Mouse (Mus musculus) intestine, embryonic 15.5 days (tissue): Measurements from ENCODE around the gene Hist2h2aa2. TPM values are rescaled to one million over a fixed set of nuclear protein-coding genes. Genes with fewer than 3 reads are reported as not detected.
A peak's percentile ranks its signal among the peaks of the same experiment; 100 is the strongest.
"Not testable (repeated sequence)": the region's sequence is repeated elsewhere in the genome, so short reads cannot be mapped to it uniquely, and the experiment has no call there.

Source experiments
- ATAC-seq: fragments of 200-750 bp; cut with Nextera tagmentation; 2 replicates; pipeline ENCODE4 v1.8.0; 2017; ENCODE audit warnings: moderate TSS enrichment, moderate library complexity
- H3K27ac ChIP-seq: fragments of 300-500 bp; sonication (generic); 2 replicates; pipeline ENCODE4 v1.5.1; 2015; ENCODE audit warnings: mild to moderate bottlenecking, inconsistent platforms
- H3K27me3 ChIP-seq: fragments of 300-500 bp; sonication (generic); replicated peaks from 2 replicates; pipeline ENCODE4 v1.6.1; 2015; ENCODE audit warnings: inconsistent platforms
- H3K36me3 ChIP-seq: fragments of 300-500 bp; sonication (generic); 2 replicates; pipeline ENCODE4 v1.6.1; 2015; ENCODE audit warnings: inconsistent platforms
- H3K4me1 ChIP-seq: fragments of 300-500 bp; sonication (generic); replicated peaks from 2 replicates; pipeline ENCODE4 v1.6.1; 2015; ENCODE audit warnings: inconsistent platforms
- H3K4me2 ChIP-seq: fragments of 300-500 bp; sonication (generic); replicated peaks from 2 replicates; pipeline ENCODE4 v1.6.1; 2015; ENCODE audit warnings: mild to moderate bottlenecking, inconsistent platforms
- H3K4me3 ChIP-seq: fragments of 300-500 bp; sonication (generic); replicated peaks from 2 replicates; pipeline ENCODE4 v1.5.1; 2015; ENCODE audit warnings: inconsistent platforms
- H3K9ac ChIP-seq: fragments of 300-500 bp; sonication (generic); 2 replicates; pipeline ENCODE4 v1.6.1; 2015; ENCODE audit warnings: inconsistent platforms
- H3K9me3 ChIP-seq: fragments of 300-500 bp; sonication (generic); 2 replicates; pipeline ENCODE4 v1.6.1; 2016; ENCODE audit warnings: inconsistent platforms
- WGBS: fragments of 180-500 bp; shearing (Covaris S2); methylation state at CpG from one replicate; pipeline ENCODE4 v1.1.7; 2015; 5-methylcytosine and 5-hydroxymethylcytosine counted together
- polyA plus RNA-seq: library from polyadenylated mRNA; unstranded; fragments of >200 nt; fragmentation: Nextera tagmentation; extraction: Ambion mirVana; gene quantifications from 2 replicates; pipeline ENCODE4 v1.2.1, GENCODE M21; 2015

Gene Hist2h2aa2
- polyA plus RNA-seq, 1 experiment from 2014 or later: 39.6 TPM

DNA sequence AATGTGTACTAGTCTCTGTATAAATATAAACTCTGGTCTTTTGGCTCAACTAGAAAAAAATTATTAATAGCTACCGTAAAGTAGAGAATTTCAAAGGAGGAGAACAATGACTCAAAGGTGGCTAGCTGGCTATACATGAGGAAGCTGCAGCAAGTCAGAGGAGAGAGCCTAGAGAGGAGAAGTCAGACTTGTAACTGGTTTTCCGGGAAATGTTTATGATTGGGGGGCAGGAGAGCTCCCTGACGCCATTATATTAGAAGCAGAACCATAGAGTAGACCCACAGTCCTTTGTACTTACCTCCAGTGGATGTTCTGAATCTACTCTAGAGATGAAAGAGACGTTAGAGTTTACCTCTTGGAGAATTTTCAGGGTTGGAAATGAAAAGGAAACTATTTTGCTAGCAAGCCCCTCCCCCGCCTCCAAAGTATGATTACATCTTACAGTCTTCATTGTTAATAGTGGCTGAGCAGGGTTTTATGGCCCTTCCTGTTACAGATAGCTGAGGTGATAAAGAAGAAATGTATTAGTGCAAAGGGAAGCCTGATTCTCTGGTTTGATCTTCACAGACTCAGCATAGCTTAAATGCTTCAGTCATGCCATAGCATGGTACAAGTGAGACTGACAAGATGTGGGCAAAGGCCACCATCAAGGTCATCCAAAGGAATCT is 16.0 kb upstream of the Hist2h2aa2 start:
- ATAC-seq: peak; percentile 72
- Histone ChIP-seq H3K4me1 (peaks cover 4% of the 10 kb centered on the region; the same call in 1 of the 2 replicates), H3K4me2 (peak overlapping the region; percentile 1), H3K9ac (no peak overlapping the region), H3K4me3 (no peak overlapping the region), H3K27me3 (no peaks in the 10 kb centered on the region), H3K36me3 (no peaks in the 10 kb centered on the region), H3K27ac (peak overlapping the region; percentile 20; the same call in 1 of the 2 replicates), H3K9me3 (no peaks in the 10 kb centered on the region)
- WGBS: 41% methylated on average over 5 of the region's 5 CpGs

DNA sequence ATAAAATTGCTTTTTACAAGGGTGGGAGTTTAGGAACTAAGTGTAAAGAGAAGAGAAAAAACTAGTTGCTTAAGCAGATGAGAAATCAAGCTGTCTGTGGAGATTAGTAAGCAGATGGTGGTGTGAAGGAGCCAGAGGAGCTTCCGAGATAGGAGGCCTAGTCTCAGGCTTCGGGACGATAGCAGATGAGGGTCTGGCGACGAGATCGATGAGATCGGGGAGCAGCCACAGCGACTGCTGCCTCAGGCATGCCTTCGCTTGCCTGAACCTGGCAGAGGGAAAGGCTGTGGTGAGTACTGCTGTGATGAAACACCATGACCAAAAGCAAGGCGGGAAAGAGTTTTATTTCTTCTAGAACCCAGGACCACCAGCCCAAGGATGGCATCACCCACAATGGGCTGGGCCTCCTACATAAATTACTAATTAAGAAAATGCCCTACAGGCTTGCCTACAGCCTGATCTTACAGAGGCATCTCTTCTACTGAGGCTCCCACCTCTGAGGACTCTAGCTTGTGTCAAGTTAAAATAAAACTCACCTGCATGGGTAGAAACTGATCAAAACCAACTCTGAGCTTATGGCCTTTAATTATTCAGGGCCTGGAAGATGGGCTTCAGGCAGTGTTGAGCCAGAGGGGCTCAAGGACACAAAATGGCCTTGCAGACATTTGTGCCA is 14.7 kb upstream of the Hist2h2aa2 start:
- no peaks in the 10 kb centered on the region for H3K36me3 ChIP-seq
- ATAC-seq: peak; percentile 44; the same call in 1 of the 2 replicates
- WGBS: 50% methylated on average over 10 of the region's 10 CpGs

DNA sequence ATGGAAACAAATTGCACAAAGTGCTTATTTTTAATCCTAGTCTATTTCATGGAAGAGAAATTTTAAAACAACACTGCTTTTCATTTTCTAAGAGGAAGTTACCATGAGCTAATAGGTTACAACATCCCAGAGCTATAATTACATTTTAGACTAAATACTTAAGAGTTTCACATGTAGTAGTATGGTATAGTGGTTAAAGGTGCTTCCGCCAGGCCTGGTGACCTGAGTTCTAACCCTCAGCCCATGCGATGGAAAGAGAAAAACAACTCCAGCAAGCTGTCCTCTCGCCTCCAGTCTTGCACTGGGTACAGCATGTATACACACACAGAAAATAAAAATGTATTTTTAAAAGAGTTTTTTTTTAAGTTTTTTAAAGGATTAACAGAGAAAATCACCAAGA is 11.7 kb upstream of the Hist2h2aa2 start:
- peaks cover 11% of the 10 kb centered on the region; the same call in 1 of the 2 replicates for H3K4me1 ChIP-seq
- no peaks in the 10 kb centered on the region for H3K36me3 ChIP-seq
- H3K9ac ChIP-seq: no peak overlapping the region
- no peaks in the 10 kb centered on the region for H3K27me3 ChIP-seq
- H3K4me3 ChIP-seq: no peak overlapping the region
- no peak for ATAC-seq
- 85% methylated on average over 3 of the region's 3 CpGs for WGBS
- H3K9me3 ChIP-seq: no peaks in the 10 kb centered on the region
- H3K27ac ChIP-seq: no peak overlapping the region
- H3K4me2 ChIP-seq: no peak overlapping the region

More for the DNA sequence above, 14.7 kb upstream of the Hist2h2aa2 start:
- Histone ChIP-seq H3K4me3 (no peak overlapping the region), H3K27ac (no peak overlapping the region), H3K27me3 (no peaks in the 10 kb centered on the region), H3K4me1 (peaks cover 9% of the 10 kb centered on the region; the same call in 1 of the 2 replicates), H3K9ac (no peak overlapping the region), H3K9me3 (no peaks in the 10 kb centered on the region), H3K4me2 (no peak overlapping the region)

DNA sequence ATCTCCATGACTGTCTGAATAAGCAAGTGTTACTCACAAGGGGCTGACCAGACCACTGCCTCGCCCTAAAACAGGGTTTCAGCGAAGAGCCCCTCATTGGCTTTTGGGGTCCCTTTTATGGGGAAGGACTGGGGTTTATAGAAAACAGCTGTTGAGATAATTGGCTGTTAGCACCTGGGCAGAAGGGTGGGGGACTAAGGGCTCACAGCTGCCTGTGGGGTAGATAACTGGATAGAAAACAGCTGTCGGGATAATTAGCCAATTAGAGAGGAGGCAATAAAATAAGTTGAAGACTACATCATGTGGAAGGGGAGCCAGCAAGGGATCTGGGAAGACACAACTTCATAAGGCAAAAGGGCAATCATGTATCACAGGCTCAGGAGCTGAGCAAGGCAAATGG is 10.8 kb upstream of the Hist2h2aa2 start:
- H3K4me2 ChIP-seq: no peak overlapping the region
- no peak overlapping the region for H3K9ac ChIP-seq
- H3K9me3 ChIP-seq: no peaks in the 10 kb centered on the region
- H3K36me3 ChIP-seq: no peaks in the 10 kb centered on the region
- no peaks in the 10 kb centered on the region for H3K27me3 ChIP-seq
- no peak for ATAC-seq
- WGBS: 61% methylated on average over 3 of the region's 3 CpGs
- no peak overlapping the region for H3K27ac ChIP-seq
- H3K4me3 ChIP-seq: no peak overlapping the region
- H3K4me1 ChIP-seq: peaks cover 9% of the 10 kb centered on the region; the same call in 1 of the 2 replicates

DNA sequence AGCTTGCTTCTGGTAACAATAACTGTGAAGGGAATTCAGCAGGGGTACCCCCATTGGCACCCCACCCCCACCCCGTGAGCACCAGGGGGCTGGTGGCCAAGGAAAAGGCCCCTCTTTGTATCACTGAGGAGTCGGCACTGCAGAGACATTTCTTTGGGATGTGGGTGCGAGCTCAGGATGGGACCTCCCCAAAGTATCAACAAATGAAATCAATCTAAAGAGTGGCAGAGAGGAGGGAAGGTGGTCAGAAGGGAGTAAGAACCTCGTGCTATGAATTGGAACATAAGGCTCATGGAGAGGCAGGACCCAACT is 8.9 kb upstream of the Hist2h2aa2 start:
- peak overlapping the region; percentile 56 for H3K4me2 ChIP-seq
- WGBS: 43% methylated on average over 4 of the region's 4 CpGs
- H3K9ac ChIP-seq: no peak overlapping the region
- no peak for ATAC-seq
- no peak overlapping the region for H3K27ac ChIP-seq
- H3K4me3 ChIP-seq: peak overlapping the region; percentile 0; the same call in 1 of the 2 replicates
- H3K36me3 ChIP-seq: no peaks in the 10 kb centered on the region
- peaks cover 13% of the 10 kb centered on the region for H3K4me1 ChIP-seq
- no peaks in the 10 kb centered on the region for H3K9me3 ChIP-seq
- H3K27me3 ChIP-seq: no peaks in the 10 kb centered on the region

DNA sequence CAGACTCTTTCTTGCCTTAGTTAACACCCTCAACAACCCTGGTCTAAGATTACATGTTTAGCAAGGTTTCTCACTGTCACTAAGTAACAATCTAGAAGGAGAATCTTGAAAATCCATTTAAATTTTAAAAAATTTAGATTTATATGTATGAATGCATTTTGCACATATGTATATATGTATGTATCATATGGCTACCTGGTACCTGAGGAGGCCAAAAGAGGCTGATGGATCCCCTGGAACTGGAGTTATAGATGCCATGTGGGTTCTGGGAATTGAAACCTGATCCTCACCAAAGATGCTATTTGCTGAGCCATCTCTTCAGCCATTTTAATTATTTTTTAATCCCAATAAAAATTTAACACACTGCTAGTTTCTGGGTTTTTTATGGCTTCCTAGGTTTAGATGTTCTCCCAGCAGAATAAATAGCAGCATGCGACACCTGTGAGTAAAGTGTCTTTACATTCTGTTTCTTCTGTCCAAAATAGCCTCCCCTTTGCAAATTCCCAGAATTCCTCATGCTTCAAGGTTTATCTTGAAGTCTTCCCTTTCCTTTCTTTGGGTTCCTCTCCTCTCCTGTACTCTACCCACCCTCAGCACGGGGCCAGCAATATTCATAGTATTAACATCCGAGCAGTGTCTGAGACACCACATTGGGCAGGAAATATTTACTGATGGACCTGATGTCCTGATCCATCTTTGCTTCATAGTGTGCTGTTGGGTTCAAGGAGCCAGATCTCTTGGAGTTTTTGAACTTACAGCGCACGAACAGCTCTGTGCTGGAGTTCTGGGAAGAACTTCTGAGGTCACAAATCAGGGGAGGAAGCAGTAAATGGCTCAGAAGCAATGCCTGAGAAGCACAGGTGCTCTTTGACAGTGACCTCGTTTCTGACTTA is 8.3 kb upstream of the Hist2h2aa2 start:
- peaks cover 18% of the 10 kb centered on the region for H3K4me1 ChIP-seq
- peak overlapping the region; percentile 43 for H3K4me3 ChIP-seq
- WGBS: 25% methylated on average over 6 of the region's 6 CpGs
- H3K4me2 ChIP-seq: peak overlapping the region; percentile 56
- no peaks in the 10 kb centered on the region for H3K9me3 ChIP-seq
- H3K9ac ChIP-seq: peak overlapping the region; percentile 45; the same call in 1 of the 2 replicates
- H3K27me3 ChIP-seq: no peaks in the 10 kb centered on the region
- no peak for ATAC-seq
- H3K27ac ChIP-seq: no peak overlapping the region
- H3K36me3 ChIP-seq: no peaks in the 10 kb centered on the region

DNA sequence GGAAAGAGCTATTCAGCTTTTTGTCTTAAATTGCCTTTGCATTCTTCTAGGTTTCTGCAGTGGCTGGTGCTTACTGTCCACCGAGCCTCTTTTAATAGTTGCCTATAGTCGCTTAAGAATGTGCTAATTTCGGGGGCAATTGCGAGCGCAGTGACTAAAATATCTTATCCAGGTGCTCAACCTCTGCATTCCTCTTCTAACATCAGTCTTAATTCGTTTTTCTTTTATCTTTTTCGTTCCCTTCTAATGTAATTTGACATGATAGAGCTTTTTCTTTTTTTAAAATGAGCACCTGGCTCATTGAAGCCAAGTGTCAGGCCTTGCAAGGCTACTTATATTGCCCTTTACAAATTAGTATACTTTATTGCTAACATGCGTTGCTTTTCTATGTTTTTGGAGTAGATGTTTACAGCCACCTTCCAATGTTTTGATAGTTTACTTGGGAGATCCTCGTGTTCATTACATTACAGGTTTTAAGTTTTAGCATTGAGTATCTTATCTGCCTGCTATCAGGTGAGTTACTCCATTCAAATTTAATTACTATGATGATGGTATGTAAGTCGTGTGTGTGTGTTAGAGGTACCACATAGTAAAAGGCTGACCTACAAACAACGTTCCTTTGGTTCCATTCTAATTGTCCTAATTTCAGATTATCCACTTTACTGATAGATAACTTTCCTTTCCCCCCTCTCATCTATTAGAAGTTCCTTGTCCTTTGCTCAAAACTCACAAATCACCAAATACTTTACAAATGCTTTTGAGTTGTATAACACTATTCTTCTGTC is 7.5 kb upstream of the Hist2h2aa2 start:
- H3K9ac ChIP-seq: peak overlapping the region; percentile 45
- H3K9me3 ChIP-seq: no peaks in the 10 kb centered on the region
- H3K27me3 ChIP-seq: no peaks in the 10 kb centered on the region
- H3K27ac ChIP-seq: peak overlapping the region; percentile 58; the same call in 1 of the 2 replicates
- H3K4me3 ChIP-seq: peak overlapping the region; percentile 43
- peak overlapping the region; percentile 56 for H3K4me2 ChIP-seq
- H3K4me1 ChIP-seq: peaks cover 18% of the 10 kb centered on the region
- no peaks in the 10 kb centered on the region for H3K36me3 ChIP-seq
- WGBS: 4% methylated on average over 11 of the region's 11 CpGs
- no peak for ATAC-seq

DNA sequence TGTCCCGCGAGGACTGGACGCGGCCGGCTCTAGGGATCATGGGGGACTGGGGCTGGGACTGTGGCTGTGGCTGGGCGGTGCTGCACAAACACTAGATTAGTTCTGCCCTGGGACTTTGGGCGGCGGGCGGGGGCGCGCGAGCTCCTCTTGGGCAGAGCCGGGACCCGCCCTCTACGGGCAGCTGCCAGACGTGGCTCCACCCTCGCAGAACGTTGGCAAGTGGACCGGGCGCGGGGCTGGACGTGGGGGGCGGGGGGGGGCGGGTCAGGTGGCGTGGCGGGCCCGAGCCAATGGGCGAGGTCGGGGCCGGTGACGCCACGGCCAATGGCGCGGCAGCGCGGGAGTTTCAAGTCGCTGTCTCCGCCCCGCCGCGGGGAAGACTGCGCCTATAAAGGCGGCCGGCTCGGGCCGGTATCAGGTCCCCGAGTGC is 6.4 kb upstream of the Hist2h2aa2 start, which contains the start of gene Hist2h3c1:
Gene Hist2h3c1, plus strand, starts transcription at position 259 of the 430 bp plus-strand sequence.
- Histone ChIP-seq H3K4me2 (peak within 1 kb of the TSS; percentile 56), H3K4me3 (peak within 1 kb of the TSS; percentile 43), H3K27ac (peak within 1 kb of the TSS; percentile 60; the same call in 1 of the 2 replicates), H3K4me1 (peaks cover 18% of the 10 kb centered on the region), H3K9ac (peak within 1 kb of the TSS; percentile 45)
- not testable (repeated sequence) for H3K27me3 ChIP-seq, H3K9me3 ChIP-seq, H3K36me3 ChIP-seq
- ATAC-seq: peak; percentile 93
- 0% methylated on average over 13 of the region's 47 CpGs for WGBS

DNA sequence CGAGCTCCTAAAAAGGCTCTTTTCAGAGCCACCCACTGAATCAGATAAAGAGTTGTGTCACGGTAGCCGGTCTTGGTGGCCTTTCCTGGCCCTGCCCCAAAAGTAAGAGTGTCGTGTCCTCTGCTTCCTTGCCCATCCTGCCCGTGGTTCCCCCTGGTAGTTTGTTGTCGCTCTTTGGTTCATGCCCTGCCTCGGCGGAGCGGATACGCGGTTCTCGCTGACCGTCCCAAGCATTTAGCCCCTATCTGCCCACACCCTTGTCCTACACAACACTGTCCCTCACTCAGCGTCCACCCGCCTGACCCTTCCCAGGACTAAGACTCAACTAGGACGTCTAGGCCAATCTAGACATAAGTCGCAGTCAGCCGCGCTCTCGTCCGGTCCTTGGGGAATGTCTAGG is 5.9 kb upstream of the Hist2h2aa2 start:
- H3K4me1 ChIP-seq: peaks cover 18% of the 10 kb centered on the region
- H3K27ac ChIP-seq: 0 out of 2 replicates have a peak overlapping the region, but pooled peaks have one; percentile 60
- H3K36me3 ChIP-seq, H3K9me3 ChIP-seq, ATAC-seq, H3K27me3 ChIP-seq, H3K9ac ChIP-seq: not testable (repeated sequence)
- WGBS: 0% methylated on average over 10 of the region's 21 CpGs
- H3K4me3 ChIP-seq: peak overlapping the region; percentile 28; the same call in 1 of the 2 replicates
- 0 out of 2 replicates have a peak overlapping the region, but pooled peaks have one; percentile 35 for H3K4me2 ChIP-seq

DNA sequence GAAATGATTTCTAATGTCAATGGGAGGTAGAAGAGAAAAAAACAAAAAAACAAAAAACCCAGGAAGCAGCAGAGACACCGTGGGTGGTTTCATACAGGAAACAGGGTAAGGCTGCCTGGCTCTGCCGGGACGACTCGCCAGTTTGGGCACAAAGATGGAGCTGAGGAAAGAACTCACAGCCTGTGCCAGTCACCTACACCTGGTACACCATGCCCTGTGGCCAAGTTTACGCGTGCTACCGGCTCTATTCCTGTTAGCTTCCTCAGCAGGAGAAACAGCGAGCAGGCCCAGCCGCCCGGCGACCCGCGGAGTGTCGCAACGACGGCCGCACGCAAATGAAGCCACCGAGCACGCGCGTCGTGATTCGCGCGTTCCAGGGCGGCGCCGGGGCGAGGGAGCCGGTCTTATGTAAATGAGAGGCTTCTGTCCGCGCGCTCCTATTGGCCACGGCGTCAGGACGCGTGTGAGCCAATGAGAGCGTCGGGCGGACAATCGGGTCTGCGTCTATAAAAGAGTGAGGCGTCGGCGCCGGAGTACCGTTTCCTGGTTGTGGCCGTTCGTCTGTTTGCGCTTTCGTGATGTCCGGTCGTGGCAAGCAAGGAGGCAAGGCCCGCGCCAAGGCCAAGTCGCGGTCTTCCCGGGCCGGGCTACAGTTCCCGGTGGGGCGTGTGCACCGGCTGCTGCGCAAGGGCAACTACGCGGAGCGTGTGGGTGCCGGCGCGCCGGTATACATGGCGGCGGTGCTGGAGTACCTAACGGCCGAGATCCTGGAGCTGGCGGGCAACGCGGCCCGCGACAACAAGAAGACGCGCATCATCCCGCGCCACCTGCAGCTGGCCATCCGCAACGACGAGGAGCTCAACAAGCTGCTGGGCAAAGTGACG is 5.2 kb upstream of the Hist2h2aa2 start, which contains the start of gene Hist2h2aa1:
Gene Hist2h2aa1, plus strand, starts transcription at position 495 of the 884 bp plus-strand sequence.
- H3K27me3 ChIP-seq, H3K9me3 ChIP-seq, H3K36me3 ChIP-seq: not testable (repeated sequence)
- under 1% methylated on average over 39 of the region's 88 CpGs for WGBS
- H3K27ac ChIP-seq: peak within 1 kb of the TSS; percentile 97
- peak within 1 kb of the TSS; percentile 50 for H3K4me3 ChIP-seq
- peak; percentile 89 for ATAC-seq
- peak within 1 kb of the TSS; percentile 74 for H3K9ac ChIP-seq
- H3K4me2 ChIP-seq: peak within 1 kb of the TSS; percentile 65
- H3K4me1 ChIP-seq: peaks cover 13% of the 10 kb centered on the region
